Mouse (Mus musculus) testis, adult 2 months (tissue): ENCODE data around the gene Ccdc138.

Experiments
- CTCF ChIP-seq: fragments of 200-500 bp; IDR thresholded peaks from 2 replicates; pipeline ENCODE4 v1.5.1; 2012; ENCODE audit warnings: low read depth, mild to moderate bottlenecking, inconsistent platforms, low read length, moderate library complexity; ENCODE audit not compliant: control insufficient read depth, insufficient read depth, insufficient replicate concordance
- POLR2A ChIP-seq: fragments of 200-500 bp; IDR thresholded peaks from 2 replicates; pipeline ENCODE4 v1.6.1; 2012; ENCODE audit warnings: low read depth, mild to moderate bottlenecking, inconsistent platforms, low read length, moderate library complexity; ENCODE audit not compliant: control insufficient read depth

DNA sequence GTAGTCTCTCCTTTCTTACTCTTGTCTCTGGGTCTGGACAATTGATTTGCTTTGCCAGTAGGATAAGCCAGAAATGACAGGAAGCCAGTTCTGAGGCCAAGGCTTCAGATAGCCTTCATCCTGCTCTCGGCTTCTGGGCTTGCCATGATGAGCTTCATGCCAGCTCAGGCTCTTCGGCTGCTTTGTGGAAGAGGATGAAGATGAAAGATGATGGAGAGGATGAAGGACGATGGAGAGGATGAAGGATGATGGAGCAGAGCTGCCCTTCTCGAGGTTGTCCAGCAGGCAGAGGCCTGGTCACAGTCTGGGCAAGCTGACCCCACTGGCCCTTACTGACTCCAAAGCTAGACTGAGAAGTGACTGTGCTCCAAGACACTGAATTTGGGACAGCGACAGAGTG lies 102.4 kb downstream of the Ccdc138 start:
- TF ChIP-seq CTCF = no peak
- no peak for TF ChIP-seq POLR2A
